Mouse (Mus musculus) MEL (cell line): ENCODE results near the gene Fv1. TPM values are rescaled to one million over a fixed set of nuclear protein-coding genes. Genes with fewer than 3 reads are reported as not detected.

Source experiments
- DNase-seq: peaks from one replicate; pipeline ENCODE4 v3.0.0; 2011; ENCODE audit warnings: low read depth, low spot score
- H3K27ac ChIP-seq: 2 replicates; pipeline ENCODE4 v1.5.1; 2012; ENCODE audit warnings: low read depth, mild to moderate bottlenecking, control low read depth, low read length, moderate library complexity; ENCODE audit not compliant: control insufficient read depth
- H3K27me3 ChIP-seq, 2 experiments: fragments of 150-350 bp in 1 of 2; sonication (generic) in 1 of 2; 2 replicates each; pipeline ENCODE4 v1.6.1; 2012; ENCODE audit warnings: low read length in 2 of 2, mild to moderate bottlenecking in 2 of 2, improper control_type of control experiment in 1 of 2, moderate library complexity in 1 of 2; ENCODE audit not compliant: insufficient read depth in 2 of 2, control insufficient read depth in 1 of 2
- H3K36me3 ChIP-seq, 2 experiments: 2 replicates each; pipeline ENCODE4 v1.6.1; 2012 to 2014; ENCODE audit warnings: low read length in 2 of 2, improper control_type of control experiment in 1 of 2, inconsistent platforms in 1 of 2, mild to moderate bottlenecking in 1 of 2; ENCODE audit not compliant: insufficient read depth in 2 of 2, control insufficient read depth in 1 of 2
- H3K4me1 ChIP-seq, 2 experiments: fragments of 150-350 bp in 1 of 2; sonication (generic) in 1 of 2; 2 replicates each; pipeline ENCODE4 v1.6.1; 2012; ENCODE audit warnings: low read length in 2 of 2, improper control_type of control experiment in 1 of 2, mild to moderate bottlenecking in 1 of 2; ENCODE audit not compliant: insufficient read depth in 2 of 2, control insufficient read depth in 1 of 2
- H3K4me3 ChIP-seq, 2 experiments: fragments of 150-350 bp in 1 of 2; sonication (generic) in 1 of 2; 2 replicates each; pipeline ENCODE4 v1.5.1; 2012; ENCODE audit warnings: low read depth in 2 of 2, low read length in 2 of 2, mild to moderate bottlenecking in 2 of 2, moderate library complexity in 2 of 2, control low read depth in 1 of 2, improper control_type of control experiment in 1 of 2; ENCODE audit not compliant: control insufficient read depth in 1 of 2, insufficient read depth in 1 of 2
- H3K79me2 ChIP-seq: 2 replicates; pipeline ENCODE4 v1.6.1; 2012; ENCODE audit warnings: mild to moderate bottlenecking, low read length, moderate library complexity; ENCODE audit not compliant: control insufficient read depth, poor library complexity, insufficient read depth
- H3K9ac ChIP-seq: 2 replicates; pipeline ENCODE4 v1.6.1; 2012; ENCODE audit warnings: low read depth, mild to moderate bottlenecking, control low read depth, low read length, moderate library complexity; ENCODE audit not compliant: control insufficient read depth, poor library complexity, severe bottlenecking
- H3K9me3 ChIP-seq: fragments of 150-350 bp; sonication (generic); replicated peaks from 2 replicates; pipeline ENCODE4 v1.6.1; 2012; ENCODE audit warnings: mild to moderate bottlenecking, low read length, improper control_type of control experiment, moderate library complexity; ENCODE audit not compliant: insufficient read depth
- BHLHE40 ChIP-seq: IDR thresholded peaks from 2 replicates; pipeline ENCODE4 v1.6.1; 2012; ENCODE audit warnings: low read depth, mild to moderate bottlenecking, inconsistent platforms, low read length, improper control_type of control experiment, borderline replicate concordance
- CHD2 ChIP-seq: IDR thresholded peaks from 2 replicates; pipeline ENCODE4 v1.6.1; 2011; ENCODE audit warnings: low read length, improper control_type of control experiment
- CTCF ChIP-seq, 3 experiments: IDR thresholded peaks in 2 of 3; conservative IDR thresholded peaks in 1 of 3; 2 replicates each; pipeline ENCODE4 v1.5.1; 2011 to 2012; ENCODE audit warnings: low read length in 3 of 3, low read depth in 2 of 3, mild to moderate bottlenecking in 2 of 3, improper control_type of control experiment in 1 of 3, inconsistent platforms in 1 of 3, mixed read lengths in 1 of 3, moderate library complexity in 1 of 3; ENCODE audit not compliant: control insufficient read depth in 1 of 3, insufficient read depth in 1 of 3, poor library complexity in 1 of 3, severe bottlenecking in 1 of 3
- E2F4 ChIP-seq: IDR thresholded peaks from 2 replicates; pipeline ENCODE4 v1.6.1; 2011; ENCODE audit warnings: low read depth, low read length, improper control_type of control experiment, borderline replicate concordance
- ETS1 ChIP-seq: IDR thresholded peaks from 2 replicates; pipeline ENCODE4 v1.6.1; 2012; ENCODE audit warnings: low read depth, mild to moderate bottlenecking, inconsistent platforms, low read length, improper control_type of control experiment, moderate library complexity
- HCFC1 ChIP-seq: IDR thresholded peaks from 2 replicates; pipeline ENCODE4 v1.6.1; 2012; ENCODE audit warnings: low read depth, mild to moderate bottlenecking, inconsistent platforms, low read length, improper control_type of control experiment, moderate library complexity
- KAT2A ChIP-seq: conservative IDR thresholded peaks from 2 replicates; pipeline ENCODE4 v1.6.1; 2012; ENCODE audit warnings: low read depth, low read length, improper control_type of control experiment, inconsistent platforms
- MAFK ChIP-seq: IDR thresholded peaks from 2 replicates; pipeline ENCODE4 v1.6.1; 2011; ENCODE audit warnings: low read depth, mild to moderate bottlenecking, low read length, improper control_type of control experiment, borderline replicate concordance
- MYB ChIP-seq: IDR thresholded peaks from 2 replicates; pipeline ENCODE4 v1.6.1; 2011; ENCODE audit warnings: mild to moderate bottlenecking, low read depth, low read length, improper control_type of control experiment
- NRF1 ChIP-seq: IDR thresholded peaks from 2 replicates; pipeline ENCODE4 v1.6.1; 2014; ENCODE audit warnings: low read depth, mild to moderate bottlenecking, inconsistent platforms, low read length, improper control_type of control experiment, moderate library complexity; ENCODE audit not compliant: poor library complexity, insufficient read depth, severe bottlenecking
- RAD21 ChIP-seq: IDR thresholded peaks from 2 replicates; pipeline ENCODE4 v1.6.1; 2011; ENCODE audit warnings: mild to moderate bottlenecking, low read depth, low read length, improper control_type of control experiment
- TCF12 ChIP-seq: IDR thresholded peaks from 2 replicates; pipeline ENCODE4 v1.6.1; 2014; ENCODE audit warnings: low read depth, mild to moderate bottlenecking, inconsistent platforms, low read length, improper control_type of control experiment, moderate library complexity
- USF2 ChIP-seq, 2 experiments: IDR thresholded peaks; 2 replicates each; pipeline ENCODE4 v1.6.1; 2011 to 2012; ENCODE audit warnings: improper control_type of control experiment in 2 of 2, low read length in 2 of 2, borderline replicate concordance in 1 of 2, inconsistent platforms in 1 of 2, low read depth in 1 of 2, mild to moderate bottlenecking in 1 of 2; ENCODE audit not compliant: insufficient read depth in 1 of 2
- ZC3H11A ChIP-seq: IDR thresholded peaks from 2 replicates; pipeline ENCODE4 v1.6.1; 2012; ENCODE audit warnings: low read depth, mild to moderate bottlenecking, inconsistent platforms, low read length, improper control_type of control experiment
- polyA plus RNA-seq, 2 experiments: library from polyadenylated mRNA; stranded (reverse) in 1 of 2; unstranded in 1 of 2; fragments of >175 nt in 1 of 2; fragments of >200 nt in 1 of 2; gene quantifications; 2 replicates each; pipeline versions ENCODE4 v1.2.1 to v1.2.4; 2012; ENCODE audit warnings: low replicate concordance in 2 of 2, low read depth in 1 of 2; ENCODE audit not compliant: insufficient read length in 2 of 2, insufficient read depth in 1 of 2, missing spikeins in 1 of 2
- total RNA-seq: library from RNA; depleted of rRNA; stranded (reverse); fragments of 300-350 nt; gene quantifications from 2 replicates; pipeline ENCODE4 v1.2.3, GENCODE M21; 2012

Fv1 gene
- total and polyA plus RNA-seq, 3 experiments, result 3.0 to 4.6 TPM; not detected in 1

DNA sequence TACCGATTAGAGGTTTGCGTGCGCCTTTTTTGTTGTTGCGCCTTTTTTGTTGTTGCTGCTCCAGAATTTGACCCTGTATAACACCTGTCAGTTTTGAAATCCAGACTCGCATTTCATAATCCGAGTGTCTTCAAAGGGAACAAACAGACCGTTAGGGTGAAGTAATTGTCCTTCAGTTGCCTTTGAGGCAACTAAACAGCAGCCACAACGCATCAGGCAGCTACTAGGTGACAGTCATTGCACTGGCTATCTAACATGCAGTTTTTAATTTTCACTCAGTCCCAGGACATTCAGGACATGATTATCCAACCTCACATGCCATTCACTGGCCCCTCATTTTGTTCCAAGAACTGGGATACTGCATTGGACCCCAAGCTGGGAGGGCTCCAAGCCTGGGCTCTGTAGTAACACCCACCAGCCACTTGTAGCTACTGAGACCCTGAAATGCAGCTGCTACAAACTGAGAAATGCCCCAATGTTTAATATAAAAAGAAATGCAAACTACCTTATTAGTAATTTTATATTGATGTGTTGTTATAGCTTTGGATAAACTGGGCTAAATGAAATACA, 36.4 kb downstream of the Fv1 start:
- Histone ChIP-seq H3K9ac (peak overlapping the region; percentile 57), H3K4me3 (peak overlapping the region; percentile 48 to 100), H3K27me3 (no peaks in the 10 kb centered on the region), H3K36me3 (peaks cover 0 to 12% of the 10 kb centered on the region in 2 experiments; a peak in 3 of 4 replicates), H3K27ac (no peak overlapping the region), H3K79me2 (peaks cover 19% of the 10 kb centered on the region), H3K9me3 (no peaks in the 10 kb centered on the region), H3K4me1 (peaks cover 0 to 22% of the 10 kb centered on the region in 2 experiments)
- no peak for DNase-seq
- TF ChIP-seq KAT2A (no peak), ZC3H11A (no peak), E2F4 (no peak), USF2 (IDR thresholded peaks at IDR 0.05; ENCODE audit: borderline replicate concordance in 1 of 2, insufficient read depth in 1 of 2, low read depth in 1 of 2, low read length in 2 of 2) (no peak), CTCF (IDR thresholded peaks at IDR 0.05 in 2 of 3, conservative IDR thresholded peaks at IDR 0.05 in 1 of 3; ENCODE audit: control insufficient read depth in 1 of 3, insufficient read depth in 1 of 3, low read depth in 2 of 3, low read length in 3 of 3, poor library complexity in 1 of 3, severe bottlenecking in 1 of 3) (no peak), CHD2 (no peak), MAFK (no peak), BHLHE40 (no peak), HCFC1 (no peak), MYB (no peak), RAD21 (no peak)

DNA sequence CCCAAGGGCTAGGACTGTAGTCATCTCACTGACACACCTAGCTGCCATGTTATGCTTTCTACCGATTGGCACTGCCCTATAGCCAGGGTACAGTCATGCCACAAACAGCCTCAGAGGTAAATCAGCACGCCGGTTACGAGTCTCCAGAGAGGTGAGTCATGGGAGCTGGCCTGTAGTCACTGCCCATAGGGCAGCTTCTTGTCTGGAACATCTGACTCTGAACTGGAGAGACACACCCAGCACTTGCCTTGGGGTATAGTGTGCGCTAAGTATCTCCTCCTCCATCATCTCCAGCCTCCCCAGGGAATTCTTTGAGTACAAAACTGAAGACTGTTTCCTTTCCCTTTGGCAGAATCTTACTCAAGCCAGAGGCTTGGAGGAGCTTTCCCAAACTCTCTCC, 37.5 kb downstream of the Fv1 start:
- Histone ChIP-seq H3K4me1 (peaks cover 0 to 22% of the 10 kb centered on the region in 2 experiments), H3K79me2 (peaks cover 19% of the 10 kb centered on the region), H3K9ac (no peak overlapping the region), H3K36me3 (peaks cover 0 to 10% of the 10 kb centered on the region in 2 experiments; a peak in 2 of 4 replicates), H3K27me3 (no peaks in the 10 kb centered on the region), H3K4me3 (no peak overlapping the region), H3K9me3 (no peaks in the 10 kb centered on the region), H3K27ac (no peak overlapping the region)
- TF ChIP-seq NRF1 (no peak), ETS1 (no peak), TCF12 (no peak)
- no peak for DNase-seq
